ENCODE assay signal across 9 mouse cellular contexts in genomic region chr10:121409717-121410116, GRCm38 (mm10). TPM values are rescaled to one million over a fixed set of nuclear protein-coding genes. Genes with fewer than 3 reads are reported as not detected.
DNase-seq lines count a peak whose midpoint lies in the region; ATAC-seq and TF ChIP-seq lines count a peak whose summit lies in the region.
"Had no signal": no experiment of that assay in that cellular context is flagged by ENCODE, and none has a peak within 500 bp of the region (broad histone marks: within the 10 kb centered on the region; RNA-seq: fewer than 3 reads in every experiment).

No protein-coding gene starts in this region.

- H3K9ac ChIP-seq in liver, adult 2 months (ENCODE audit: low read depth, low read length): no peak overlapping the region
- H3K9ac ChIP-seq in liver, embryonic 11.5 days (ENCODE audit: low read depth, low read length): no peak overlapping the region
- H3K9ac ChIP-seq: limb, embryonic 12.5 days had no signal

- no peak overlapping the region for H3K27ac ChIP-seq in liver, adult 2 months (replicated peaks; ENCODE audit: insufficient read depth, low read depth, low read length)
- H3K27ac ChIP-seq in liver, embryonic 11.5 days (ENCODE audit: low read depth, low read length): no peak overlapping the region
- H3K27ac ChIP-seq: limb, embryonic 12.5 days had no signal

- H3K4me3 ChIP-seq in liver, adult 2 months (ENCODE audit: insufficient read depth, low read depth, low read length): no peak overlapping the region
- no peak overlapping the region for H3K4me3 ChIP-seq in liver, embryonic 11.5 days (ENCODE audit: low read depth, low read length)
- H3K4me3 ChIP-seq: limb, embryonic 12.5 days had no signal

- TF ChIP-seq POLR2A in liver, adult 2 months (IDR thresholded peaks at IDR 0.05; ENCODE audit: extremely low read depth, insufficient read depth, low read length): no peak

- peak; percentile 78 for ATAC-seq in cerebellum, adult (ENCODE audit: insufficient number of reproducible peaks, low FRiP score, low TSS enrichment)
- no peak for ATAC-seq in liver, embryonic 11.5 days (replicated peaks; ENCODE audit: low FRiP score)
- ATAC-seq in inflammation-experienced regulatory T-cells, adult 6 months: peak; percentile 65
- peak; percentile 69; the same call in 1 of the 2 replicates for ATAC-seq in neutrophil, adult 5-6 weeks (ENCODE audit: extremely low read depth, insufficient number of reproducible peaks, low FRiP score, poor library complexity, severe bottlenecking)

- no peaks in the 10 kb centered on the region for H3K27me3 ChIP-seq in liver, adult 2 months (ENCODE audit: control insufficient read depth, insufficient read depth, low read length)
- no peaks in the 10 kb centered on the region for H3K27me3 ChIP-seq in liver, embryonic 11.5 days (replicated peaks; ENCODE audit: control insufficient read depth, insufficient read depth, low read length)
- H3K27me3 ChIP-seq: limb, embryonic 12.5 days had no signal

- H3K4me2 ChIP-seq in liver, embryonic 11.5 days: no peak overlapping the region
- H3K4me2 ChIP-seq: limb, embryonic 12.5 days had no signal

- peaks cover 18% of the 10 kb centered on the region for H3K36me3 ChIP-seq in liver, adult 2 months (ENCODE audit: control insufficient read depth, insufficient read depth, low read length)
- H3K36me3 ChIP-seq in liver, embryonic 11.5 days (ENCODE audit: control insufficient read depth, insufficient read depth, low read length): peaks cover 8% of the 10 kb centered on the region

- peak; percentile 51; the same call in 1 of the 2 replicates for TF ChIP-seq CTCF in liver, adult 2 months (IDR thresholded peaks at IDR 0.05; ENCODE audit: low read depth, low read length)

- 67% methylated on average over 7 of the region's 7 CpGs for WGBS in liver, adult 2 months
- 71% methylated on average over 7 of the region's 7 CpGs for WGBS in liver, embryonic 11.5 days

- H3K9me3 ChIP-seq in liver, embryonic 11.5 days (ENCODE audit: control insufficient read depth, low read length): no peaks in the 10 kb centered on the region
- H3K9me3 ChIP-seq: limb, embryonic 12.5 days had no signal

- 0 out of 2 replicates have a peak, but pooled peaks cover 3% of the 10 kb centered on the region for H3K4me1 ChIP-seq in liver, adult 2 months (ENCODE audit: control insufficient read depth, insufficient read depth, low read length)
- H3K4me1 ChIP-seq in liver, embryonic 11.5 days (replicated peaks; ENCODE audit: control insufficient read depth, insufficient read depth, low read length): peaks cover 3% of the 10 kb centered on the region

- DNase-seq in cerebellum, adult 9-11 months: no peak
- DNase-seq in liver, adult 2 months (ENCODE audit: extremely low read depth, low read depth, low spot score): peak; percentile 47
- DNase-seq in liver, embryonic 11.5 days (ENCODE audit: low spot score): no peak
- DNase-seq in brain, adult 2 months (ENCODE audit: low read depth, low spot score): peak; percentile 76
- DNase-seq in left cerebral cortex, adult 9 months (ENCODE audit: low spot score in 2 of 2): no peak

- no peaks in the 10 kb centered on the region; the same call in 1 of the 2 replicates for H3K79me2 ChIP-seq in liver, adult 2 months (ENCODE audit: control insufficient read depth, insufficient read depth, low read length)

RNA-seq across cellular contexts. Expression of gene Gns, which starts 44.8 kb away (rescaled TPM):
- 84.0 and 102 TPM in 2 replicates for total RNA-seq in liver, adult 2 months (2014; rRNA removed)
- polyA plus RNA-seq in liver, adult 2 months (2012; rRNA removed): 65.7 and 78.4 TPM in 2 replicates
- 31.2 and 31.6 TPM in 2 replicates for polyA plus RNA-seq in liver, embryonic 11.5 days (2014; fragmentation: Nextera tagmentation; extraction: Ambion mirVana)
- 10 to 100 TPM in 2 of 3 experiments, 1 to 10 TPM in 1; 4.2 to 12.1 (median 11.6) TPM for polyA plus RNA-seq in inflammation-experienced regulatory T-cells, adult 6 months (2017; shearing (Covaris generic))
- 92.6 and 96.6 TPM in 2 replicates for total RNA-seq in neutrophil, adult 5-6 weeks (2017)

RNA-seq across cellular contexts. Expression of gene Tbc1d30, which starts 58.6 kb away (rescaled TPM):
- total RNA-seq in liver, adult 2 months (2014; rRNA removed): 8.4 and 10.7 TPM in 2 replicates
- 0.81 and 2.6 TPM in 2 replicates for polyA plus RNA-seq in liver, adult 2 months (2012; rRNA removed)
- polyA plus RNA-seq in liver, embryonic 11.5 days (2014; fragmentation: Nextera tagmentation; extraction: Ambion mirVana): 0.27 and 0.78 TPM in 2 replicates
- 1 to 10 TPM; 3.3 to 7.0 (median 3.5) TPM for polyA plus RNA-seq in inflammation-experienced regulatory T-cells, adult 6 months (2017; shearing (Covaris generic))
- 0.93 and 1.4 TPM in 2 replicates for total RNA-seq in neutrophil, adult 5-6 weeks (2017)

Comparison
In these comparisons a context has a peak if more than half of its experiments do, and no peak if none do; other contexts are left out.
1. DNase-seq: peak in liver, adult 2 months (single experiment) and brain, adult 2 months (single experiment); none in cerebellum, adult 9-11 months (single experiment), liver, embryonic 11.5 days (single experiment) and left cerebral cortex, adult 9 months (0 of 2).